Mouse (Mus musculus): ENCODE measurements at regions not wholly inside any gene's neighbourhood (a gene's known extent, or its start where the extent isn't known, plus 50 kb on each side); places are given as distances from the start of the nearest gene placed in this dataset.

GRCm38 (mm10) chrX:97434327-97434726, 57.3 kb upstream of the Eda2r start:
- no peak overlapping the region for H3K4me3 ChIP-seq
- H3K36me3 ChIP-seq (replicated peaks) = no peaks in the 10 kb centered on the region
- H3K27me3 ChIP-seq (ENCODE audit: poor library complexity, severe bottlenecking) = no peaks in the 10 kb centered on the region
- DNase-seq (ENCODE audit: extremely low spot score, low spot score) = no peak
- H3K27ac ChIP-seq = no peak overlapping the region
- H3K4me1 ChIP-seq = no peaks in the 10 kb centered on the region
- WGBS = 49% methylated on average over 2 of the region's 2 CpGs
- H3K9me3 ChIP-seq = no peaks in the 10 kb centered on the region

GRCm38 (mm10) chrX:97431391-97431803, 54.4 kb upstream of the Eda2r start:
- Histone ChIP-seq H3K27me3 (ENCODE audit: poor library complexity, severe bottlenecking) (no peaks in the 10 kb centered on the region), H3K4me3 (peak overlapping the region; percentile 44), H3K4me1 (no peaks in the 10 kb centered on the region), H3K27ac (no peak overlapping the region), H3K36me3 (replicated peaks) (no peaks in the 10 kb centered on the region), H3K9me3 (no peaks in the 10 kb centered on the region)
- DNase-seq (ENCODE audit: extremely low spot score, low spot score) = peak; percentile 17
- WGBS = 19% methylated on average over 6 of the region's 6 CpGs
